Mouse (Mus musculus) hindbrain, embryonic 14.5 days (tissue): Measurements from ENCODE around the gene Thap4. TPM values are rescaled to one million over a fixed set of nuclear protein-coding genes. Genes with fewer than 3 reads are reported as not detected.

ENCODE experiments used
- ATAC-seq: fragments of 200-750 bp; cut with Nextera tagmentation; 2 replicates; pipeline ENCODE4 v1.8.0; 2017; ENCODE audit warnings: moderate number of reproducible peaks, mild to moderate bottlenecking, moderate TSS enrichment, moderate library complexity; ENCODE audit not compliant: low FRiP score
- DNase-seq: peaks from one replicate; pipeline ENCODE4 v3.0.0-alpha.2; 2015; ENCODE audit warnings: low spot score
- H3K27ac ChIP-seq: fragments of 300-500 bp; sonication (generic); 2 replicates; pipeline ENCODE4 v1.5.1; 2014; ENCODE audit warnings: mild to moderate bottlenecking, moderate library complexity
- H3K27me3 ChIP-seq: fragments of 300-500 bp; sonication (generic); 2 replicates; pipeline ENCODE4 v1.6.1; 2014; ENCODE audit warnings: mild to moderate bottlenecking, low read length, mixed read lengths; ENCODE audit not compliant: control insufficient read depth, insufficient read depth
- H3K36me3 ChIP-seq: fragments of 300-500 bp; sonication (generic); replicated peaks from 2 replicates; pipeline ENCODE4 v1.6.1; 2014; ENCODE audit not compliant: control insufficient read depth, insufficient read depth
- H3K4me1 ChIP-seq: fragments of 300-500 bp; sonication (generic); replicated peaks from 2 replicates; pipeline ENCODE4 v1.6.1; 2014; ENCODE audit warnings: antibody characterized with exemption, low read length, mixed read lengths; ENCODE audit not compliant: control insufficient read depth, insufficient read depth
- H3K4me2 ChIP-seq: fragments of 300-500 bp; sonication (generic); replicated peaks from 2 replicates; pipeline ENCODE4 v1.6.1; 2014; ENCODE audit warnings: mild to moderate bottlenecking, moderate library complexity
- H3K4me3 ChIP-seq: fragments of 300-500 bp; sonication (generic); replicated peaks from 2 replicates; pipeline ENCODE4 v1.5.1; 2014; ENCODE audit warnings: mild to moderate bottlenecking, low read length
- H3K9ac ChIP-seq: fragments of 300-500 bp; sonication (generic); 2 replicates; pipeline ENCODE4 v1.6.1; 2014
- H3K9me3 ChIP-seq: fragments of 300-500 bp; sonication (generic); 2 replicates; pipeline ENCODE4 v1.6.1; 2016; ENCODE audit warnings: low read length; ENCODE audit not compliant: control insufficient read depth
- WGBS: fragments of 180-500 bp; shearing (Covaris S2); extraction: QIAGEN DNeasy Blood & Tissue Kit; methylation state at CpG from one replicate; pipeline ENCODE4 v1.1.7; 2014; 5-methylcytosine and 5-hydroxymethylcytosine counted together
- polyA plus RNA-seq: library from polyadenylated mRNA; unstranded; fragments of >200 nt; fragmentation: Nextera tagmentation; extraction: Ambion mirVana; gene quantifications from 2 replicates; pipeline ENCODE4 v1.2.1, GENCODE M21; 2014

Thap4 gene
- polyA plus RNA-seq, 1 experiment from 2014 or later, result 40.6 TPM

DNA sequence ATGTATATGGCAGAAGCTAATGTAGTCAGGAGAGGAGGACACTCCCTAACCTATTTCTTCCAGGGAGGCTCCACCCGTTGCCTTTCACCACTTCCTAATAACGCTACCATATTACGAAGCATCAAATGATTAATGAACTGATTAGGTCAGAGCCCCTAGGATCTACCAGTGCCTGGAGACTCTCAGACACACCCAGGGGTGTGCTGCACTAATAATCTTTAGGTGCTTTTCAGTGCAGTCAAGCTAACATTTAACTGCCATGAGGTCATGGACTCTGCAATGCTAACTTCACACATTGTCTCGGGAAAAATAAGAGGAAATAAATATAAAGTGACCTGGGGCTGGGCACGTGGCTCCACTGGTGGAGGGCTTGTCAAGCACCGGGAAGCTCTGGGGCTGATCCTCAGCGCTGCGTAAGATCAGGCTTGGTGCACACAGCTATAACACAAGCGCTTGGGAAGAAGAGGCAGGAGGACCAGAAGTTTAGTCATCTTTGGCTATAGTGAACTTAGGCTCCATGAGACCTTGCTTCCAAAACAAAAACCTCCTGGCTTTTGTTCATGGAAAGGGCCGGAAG, 51.1 kb downstream of the Thap4 start:
- ATAC-seq, result no peak
- H3K27ac ChIP-seq, result no peak overlapping the region
- H3K9me3 ChIP-seq, result no peaks in the 10 kb centered on the region
- no peaks in the 10 kb centered on the region for H3K27me3 ChIP-seq
- H3K4me1 ChIP-seq, result no peaks in the 10 kb centered on the region
- no peak overlapping the region for H3K4me2 ChIP-seq
- no peak overlapping the region for H3K4me3 ChIP-seq
- H3K36me3 ChIP-seq, result peaks cover 25% of the 10 kb centered on the region
- H3K9ac ChIP-seq, result no peak overlapping the region
- DNase-seq, result no peak
- WGBS, result 91% methylated on average over 10 of the region's 10 CpGs

DNA sequence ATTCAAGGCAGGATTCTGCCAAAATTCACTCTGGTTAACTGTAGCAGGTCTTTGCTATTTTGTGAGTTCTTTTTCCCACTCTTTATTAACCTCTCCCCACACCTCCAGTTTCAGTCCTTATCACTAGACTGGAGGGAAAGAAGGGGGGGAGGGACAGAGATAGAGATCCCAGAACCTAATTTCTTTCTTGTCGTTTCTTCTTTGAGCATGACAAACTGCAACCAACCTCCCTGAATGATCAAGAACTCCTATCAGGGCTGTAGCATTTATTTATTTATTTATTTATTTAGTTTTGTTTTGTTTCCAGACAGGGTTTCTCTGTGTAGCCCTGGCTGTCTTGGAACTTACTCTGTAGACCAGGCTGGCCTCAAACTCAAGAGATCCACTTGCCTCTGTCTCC, 52.6 kb downstream of the Thap4 start:
- H3K27ac ChIP-seq, result no peak overlapping the region
- no peak for ATAC-seq
- H3K4me2 ChIP-seq, result no peak overlapping the region
- H3K9ac ChIP-seq, result no peak overlapping the region
- H3K4me1 ChIP-seq, result no peaks in the 10 kb centered on the region
- peaks cover 25% of the 10 kb centered on the region for H3K36me3 ChIP-seq
- 94% methylated on average over 1 of the region's 1 CpGs for WGBS
- DNase-seq, result no peak
- no peaks in the 10 kb centered on the region for H3K9me3 ChIP-seq
- no peaks in the 10 kb centered on the region for H3K27me3 ChIP-seq
- no peak overlapping the region for H3K4me3 ChIP-seq

DNA sequence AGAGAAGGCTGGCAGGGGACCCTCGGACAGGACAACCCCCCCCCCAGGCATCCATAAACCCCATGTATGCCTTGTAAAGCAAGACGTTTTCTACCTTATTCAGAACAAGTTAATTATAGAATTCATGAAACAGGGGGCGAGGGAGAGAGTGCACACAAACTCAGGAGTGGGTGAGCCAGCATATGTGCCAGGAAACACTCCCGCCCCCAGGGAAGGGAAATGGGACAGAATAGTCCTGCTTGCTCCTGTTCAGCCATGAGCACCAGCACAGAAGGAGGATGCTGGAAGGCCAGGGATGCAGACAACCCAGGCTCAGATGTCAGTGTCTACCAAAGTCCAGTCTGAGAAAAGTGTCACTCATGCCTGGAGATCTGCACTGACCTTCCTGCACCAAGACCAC, 55.5 kb downstream of the Thap4 start:
- WGBS, result 90% methylated on average over 4 of the region's 4 CpGs
- ATAC-seq (no peak), DNase-seq (no peak)
- H3K27ac ChIP-seq, result no peak overlapping the region
- H3K36me3 ChIP-seq, result peaks cover 29% of the 10 kb centered on the region
- no peak overlapping the region for H3K4me3 ChIP-seq
- no peaks in the 10 kb centered on the region for H3K27me3 ChIP-seq
- H3K9ac ChIP-seq, result no peak overlapping the region
- no peaks in the 10 kb centered on the region for H3K9me3 ChIP-seq
- H3K4me1 ChIP-seq, result no peaks in the 10 kb centered on the region
- H3K4me2 ChIP-seq, result no peak overlapping the region

GRCm38 (mm10) chr1:93697317-93697716, 57.3 kb downstream of the Thap4 start:
- 65% methylated on average over 3 of the region's 3 CpGs for WGBS
- ATAC-seq, result no peak
- H3K36me3 ChIP-seq, result peaks cover 21% of the 10 kb centered on the region

DNA sequence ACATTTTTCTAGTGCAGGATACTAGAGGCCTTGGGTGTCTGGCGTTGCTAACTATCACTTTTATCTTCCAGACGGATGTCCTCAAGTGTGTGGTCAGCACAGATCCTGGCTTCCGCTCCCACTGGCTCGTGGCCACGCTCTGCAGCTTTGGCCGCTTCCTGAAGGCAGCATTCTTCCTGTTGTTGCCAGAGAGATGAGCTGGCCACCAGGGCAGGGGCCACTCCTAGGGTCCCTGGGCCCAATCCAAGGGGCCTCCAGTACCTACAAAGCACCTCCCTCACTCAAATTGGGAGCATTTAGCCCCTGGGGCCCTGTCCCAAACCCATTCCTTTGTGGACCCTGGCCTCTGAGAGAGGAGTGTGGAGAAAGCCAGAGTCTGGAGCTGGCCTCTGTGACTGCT, 59.7 kb downstream of the Thap4 start:
- H3K36me3 ChIP-seq, result peaks cover 31% of the 10 kb centered on the region
- ATAC-seq (no peak), DNase-seq (no peak)
- H3K4me2 ChIP-seq, result no peak overlapping the region
- 93% methylated on average over 6 of the region's 6 CpGs for WGBS
- H3K9ac ChIP-seq, result no peak overlapping the region
- H3K4me3 ChIP-seq, result no peak overlapping the region
- H3K27ac ChIP-seq, result no peak overlapping the region
- no peaks in the 10 kb centered on the region for H3K9me3 ChIP-seq
- H3K4me1 ChIP-seq, result no peaks in the 10 kb centered on the region
- H3K27me3 ChIP-seq, result no peaks in the 10 kb centered on the region

More at GRCm38 (mm10) chr1:93697317-93697716, 57.3 kb downstream of the Thap4 start:
- Histone ChIP-seq H3K27ac (no peak overlapping the region), H3K9me3 (no peaks in the 10 kb centered on the region), H3K4me2 (no peak overlapping the region), H3K27me3 (no peaks in the 10 kb centered on the region), H3K4me1 (no peaks in the 10 kb centered on the region), H3K9ac (no peak overlapping the region), H3K4me3 (no peak overlapping the region)
- DNase-seq, result no peak

DNA sequence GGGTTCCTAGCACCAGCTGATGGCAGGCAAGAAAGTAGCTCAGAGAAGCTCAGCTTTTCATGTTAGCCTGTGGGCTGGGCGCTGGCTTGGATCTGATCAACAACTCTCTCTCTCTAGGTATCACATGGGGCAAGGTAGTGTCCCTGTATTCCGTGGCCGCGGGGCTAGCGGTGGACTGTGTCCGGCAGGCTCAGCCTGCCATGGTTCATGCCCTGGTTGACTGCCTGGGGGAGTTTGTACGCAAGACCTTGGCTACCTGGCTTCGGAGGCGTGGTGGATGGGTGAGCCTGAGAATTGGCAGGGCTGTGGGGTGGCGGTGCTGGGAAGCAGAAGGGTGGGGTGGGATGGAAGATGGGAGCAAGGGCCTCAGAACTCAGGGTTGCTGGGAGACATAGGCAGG, 60.7 kb downstream of the Thap4 start:
- no peak overlapping the region for H3K4me3 ChIP-seq
- ATAC-seq, result no peak
- 0 out of 2 replicates have a peak, but pooled peaks cover under 1% of the 10 kb centered on the region for H3K4me1 ChIP-seq
- peaks cover 31% of the 10 kb centered on the region for H3K36me3 ChIP-seq
- H3K27me3 ChIP-seq, result no peaks in the 10 kb centered on the region
- no peak overlapping the region for H3K27ac ChIP-seq
- DNase-seq, result no peak
- H3K4me2 ChIP-seq, result no peak overlapping the region
- no peak overlapping the region for H3K9ac ChIP-seq
- H3K9me3 ChIP-seq, result no peaks in the 10 kb centered on the region
- 94% methylated on average over 10 of the region's 10 CpGs for WGBS

- ATAC-seq, result no peak
- Histone ChIP-seq H3K27me3 (no peaks in the 10 kb centered on the region), H3K4me2 (no peak overlapping the region), H3K4me1 (0 out of 2 replicates have a peak, but pooled peaks cover 4% of the 10 kb centered on the region), H3K27ac (no peak overlapping the region), H3K36me3 (peaks cover 31% of the 10 kb centered on the region), H3K9ac (no peak overlapping the region), H3K4me3 (no peak overlapping the region), H3K9me3 (no peaks in the 10 kb centered on the region)
- 93% methylated on average over 3 of the region's 3 CpGs for WGBS
- no peak for DNase-seq
Observed at GRCm38 (mm10) chr1:93693502-93693901, 61.2 kb downstream of the Thap4 start.

- no peak overlapping the region for H3K4me2 ChIP-seq
- no peaks in the 10 kb centered on the region for H3K9me3 ChIP-seq
- WGBS, result 96% methylated on average over 9 of the region's 9 CpGs
- ATAC-seq (no peak), DNase-seq (no peak)
- H3K9ac ChIP-seq, result no peak overlapping the region
- peaks cover 31% of the 10 kb centered on the region for H3K36me3 ChIP-seq
- peaks cover 7% of the 10 kb centered on the region for H3K4me1 ChIP-seq
- H3K27me3 ChIP-seq, result no peaks in the 10 kb centered on the region
- H3K4me3 ChIP-seq, result no peak overlapping the region
- H3K27ac ChIP-seq, result no peak overlapping the region
Observed at GRCm38 (mm10) chr1:93692773-93693172, 61.9 kb downstream of the Thap4 start.

- DNase-seq (no peak), ATAC-seq (no peak)
- WGBS, result 69% methylated on average over 10 of the region's 10 CpGs
- Histone ChIP-seq H3K27ac (no peak overlapping the region), H3K9ac (no peak overlapping the region), H3K4me3 (no peak overlapping the region), H3K4me1 (peaks cover 16% of the 10 kb centered on the region), H3K36me3 (peaks cover 31% of the 10 kb centered on the region), H3K4me2 (no peak overlapping the region), H3K9me3 (no peaks in the 10 kb centered on the region), H3K27me3 (no peaks in the 10 kb centered on the region)
Observed at GRCm38 (mm10) chr1:93691786-93692357, 62.8 kb downstream of the Thap4 start.

DNA sequence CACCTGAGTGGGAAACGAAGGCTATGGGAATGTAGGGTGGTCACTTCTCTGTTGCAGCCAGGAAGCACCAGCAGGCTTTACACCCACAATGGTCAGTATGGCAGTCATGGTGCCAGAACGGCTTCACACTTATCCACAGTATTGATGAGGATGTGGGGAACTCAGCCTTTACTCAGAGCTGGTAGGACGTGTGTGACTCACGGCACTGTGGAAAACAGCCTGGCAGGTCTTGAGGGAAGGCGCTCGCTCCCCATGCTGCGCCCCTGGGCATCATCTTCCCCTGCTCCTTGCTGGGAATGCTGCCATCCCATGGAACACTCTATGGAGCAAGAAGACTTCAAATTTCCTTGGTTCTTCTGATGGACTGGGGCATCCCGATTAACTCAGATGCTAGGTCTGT, 63.6 kb downstream of the Thap4 start:
- no peak overlapping the region for H3K4me3 ChIP-seq
- DNase-seq (no peak), ATAC-seq (no peak)
- 93% methylated on average over 8 of the region's 8 CpGs for WGBS
- no peaks in the 10 kb centered on the region for H3K27me3 ChIP-seq
- H3K9ac ChIP-seq, result no peak overlapping the region
- H3K4me2 ChIP-seq, result no peak overlapping the region
- H3K27ac ChIP-seq, result no peak overlapping the region
- H3K9me3 ChIP-seq, result no peaks in the 10 kb centered on the region
- peaks cover 25% of the 10 kb centered on the region for H3K36me3 ChIP-seq
- H3K4me1 ChIP-seq, result peaks cover 21% of the 10 kb centered on the region
